In genomic region chr16:84955204-84955839, GRCm38 (mm10) we compare ENCODE assay signal across 8 mouse cellular contexts.
DNase-seq lines count a peak whose midpoint lies in the region; ATAC-seq and TF ChIP-seq lines count a peak whose summit lies in the region.

No protein-coding gene starts in this region.

- peak; percentile 95 for ATAC-seq in megakaryocyte-erythroid progenitor cell, adult 5-6 weeks (replicated peaks; ENCODE audit: low FRiP score, low TSS enrichment, poor library complexity, severe bottlenecking)

- no peak overlapping the region for H3K27ac ChIP-seq in cortical plate, adult 2 months (ENCODE audit: insufficient read depth, low read length)

- H3K4me3 ChIP-seq in cortical plate, adult 2 months (ENCODE audit: insufficient read depth, low read length) = no peak overlapping the region

- TF ChIP-seq CTCF in cortical plate, adult 2 months (IDR thresholded peaks at IDR 0.05; ENCODE audit: extremely low read depth, insufficient read depth, low read length) = peak; percentile 88

- DNase-seq in ZHBTc4 (ENCODE audit: low read depth, low spot score) = peak; percentile 89
- peak; percentile 87 for DNase-seq in gastrocnemius, postnatal 14 days
- peak; percentile 61 for DNase-seq in induced T-regulatory cell, adult 2 months (ENCODE audit: low read depth)
- peak; percentile 83 to 90 for DNase-seq in left cerebral cortex, adult 8-10 months (ENCODE audit: low spot score in 2 of 2)
- peak; percentile 91 for DNase-seq in right cerebral cortex, postnatal 14 days
- peak; percentile 73 for DNase-seq in urinary bladder, postnatal 25 days (ENCODE audit: low spot score)

- intact Hi-C loops in gastrocnemius, postnatal 14 days (cut with DNase I; ENCODE audit: low total_unique reads) = loop anchor here (10.0 kb wide), 1 partner anchor 719 kb away; no protein-coding TSS in a partner anchor

- peaks cover 11% of the 10 kb centered on the region for H3K4me1 ChIP-seq in cortical plate, adult 2 months (ENCODE audit: control insufficient read depth, insufficient read depth, low read length)

- TF ChIP-seq POLR2A in cortical plate, adult 2 months (IDR thresholded peaks at IDR 0.05; ENCODE audit: extremely low read depth, insufficient read depth, low read length) = no peak
